Mouse (Mus musculus) kidney, postnatal 0 days (tissue): Measurements from ENCODE around the gene Ms4a7. TPM values are rescaled to one million over a fixed set of nuclear protein-coding genes. Genes with fewer than 3 reads are reported as not detected.
"Not testable (repeated sequence)": the region's sequence is repeated elsewhere in the genome, so short reads cannot be mapped to it uniquely, and the experiment has no call there.

ENCODE experiments used
- ATAC-seq: fragments of 200-750 bp; cut with Nextera tagmentation; replicated peaks from 2 replicates; pipeline ENCODE4 v1.8.0; 2017; ENCODE audit warnings: low read depth, moderate number of reproducible peaks, moderate TSS enrichment, moderate library complexity; ENCODE audit not compliant: low FRiP score
- DNase-seq: peaks from one replicate; pipeline ENCODE4 v3.0.0-alpha.2; 2016; ENCODE audit warnings: low spot score
- H3K27ac ChIP-seq: fragments of 300-500 bp; sonication (generic); 2 replicates; pipeline ENCODE4 v1.5.1; 2014; ENCODE audit warnings: mild to moderate bottlenecking
- H3K27me3 ChIP-seq: fragments of 300-500 bp; sonication (generic); 2 replicates; pipeline ENCODE4 v1.6.1; 2014; ENCODE audit warnings: low read length, mixed read lengths; ENCODE audit not compliant: insufficient read depth
- H3K36me3 ChIP-seq: fragments of 300-500 bp; sonication (generic); 2 replicates; pipeline ENCODE4 v1.6.1; 2014; ENCODE audit warnings: low read length, mixed read lengths; ENCODE audit not compliant: insufficient read depth
- H3K4me1 ChIP-seq: fragments of 300-500 bp; sonication (generic); replicated peaks from 2 replicates; pipeline ENCODE4 v1.6.1; 2014; ENCODE audit warnings: antibody characterized with exemption, low read length, mixed read lengths; ENCODE audit not compliant: insufficient read depth
- H3K4me2 ChIP-seq: fragments of 300-500 bp; sonication (generic); 2 replicates; pipeline ENCODE4 v1.6.1; 2014; ENCODE audit warnings: mild to moderate bottlenecking, low read length, moderate library complexity, mixed read lengths
- H3K4me3 ChIP-seq: fragments of 300-500 bp; sonication (generic); replicated peaks from 2 replicates; pipeline ENCODE4 v1.5.1; 2014; ENCODE audit warnings: low read depth, low read length
- H3K9ac ChIP-seq: fragments of 300-500 bp; sonication (generic); 2 replicates; pipeline ENCODE4 v1.6.1; 2014; ENCODE audit warnings: low read depth, low read length
- H3K9me3 ChIP-seq: fragments of 300-500 bp; sonication (generic); replicated peaks from 2 replicates; pipeline ENCODE4 v1.6.1; 2016; ENCODE audit warnings: low read length, inconsistent platforms, mixed read lengths
- CTCF ChIP-seq: IDR thresholded peaks from 2 replicates; pipeline ENCODE4 v1.5.1; 2016; ENCODE audit warnings: antibody characterized with exemption, low read depth, mild to moderate bottlenecking, moderate library complexity
- WGBS: fragments of 180-500 bp; shearing (Covaris S2); extraction: QIAGEN DNeasy Blood & Tissue Kit; methylation state at CpG from one replicate; pipeline ENCODE4 v1.1.7; 2014; 5-methylcytosine and 5-hydroxymethylcytosine counted together
- polyA plus RNA-seq: library from polyadenylated mRNA; unstranded; fragments of >200 nt; fragmentation: Nextera tagmentation; extraction: Ambion mirVana; gene quantifications from 2 replicates; pipeline ENCODE4 v1.2.1, GENCODE M21; 2015

Ms4a7 gene
- polyA plus RNA-seq, 1 experiment from 2014 or later = 11.8 TPM

DNA sequence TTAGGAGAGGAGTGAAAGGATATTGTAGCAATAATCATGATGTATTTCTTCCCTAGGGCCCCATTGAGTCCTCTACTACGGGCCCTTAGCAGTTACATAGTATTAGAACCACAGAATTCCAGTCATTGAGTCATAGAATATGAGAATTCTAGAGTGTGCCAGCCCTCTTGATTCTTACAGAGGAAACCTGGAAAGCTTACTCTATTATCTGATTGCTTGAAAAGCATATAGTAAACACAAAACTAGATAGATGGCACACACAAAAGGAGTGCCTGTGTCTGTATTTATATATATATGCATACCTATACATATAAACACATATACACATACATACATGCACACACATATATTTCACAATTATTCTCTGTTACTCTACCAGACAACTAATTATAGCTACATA, 21.6 kb downstream of the Ms4a7 start, which contains the start of gene Ms4a14:
Gene Ms4a14, minus strand, starts transcription at position 101 of the 400 bp plus-strand sequence.
- no peaks in the 10 kb centered on the region for H3K27me3 ChIP-seq
- ATAC-seq = no peak

DNA sequence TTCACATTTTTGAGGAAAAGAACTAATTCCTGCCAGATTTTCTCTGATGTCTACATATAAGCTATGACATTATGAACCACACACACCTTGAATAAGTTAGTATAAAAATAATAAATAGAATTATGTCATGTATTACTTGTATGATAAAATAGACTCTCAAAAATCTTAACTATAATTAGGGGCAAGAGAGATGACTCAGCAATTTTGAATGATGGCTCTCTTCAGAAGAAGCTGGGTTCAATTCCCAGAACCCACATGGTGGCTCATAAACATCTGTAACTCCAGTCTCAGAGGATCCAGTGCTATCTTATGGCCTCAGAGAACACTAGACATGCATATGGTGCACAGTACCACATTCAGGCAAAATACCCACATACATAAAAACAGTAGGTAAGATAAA, 27.1 kb downstream of the Ms4a7 start:
- Histone ChIP-seq H3K9me3 (no peaks in the 10 kb centered on the region), H3K4me2 (no peak overlapping the region), H3K9ac (no peak overlapping the region), H3K4me1 (no peaks in the 10 kb centered on the region), H3K27me3 (no peaks in the 10 kb centered on the region), H3K36me3 (no peaks in the 10 kb centered on the region), H3K4me3 (no peak overlapping the region), H3K27ac (no peak overlapping the region)
- no peak for TF ChIP-seq CTCF
- ATAC-seq = no peak
- DNase-seq = no peak

More for the DNA sequence above, 21.6 kb downstream of the Ms4a7 start, which contains the start of gene Ms4a14:
- TF ChIP-seq CTCF = no peak
- 64% methylated on average over 1 of the region's 1 CpGs for WGBS
- Histone ChIP-seq H3K36me3 (no peaks in the 10 kb centered on the region), H3K4me2 (no peak within 1 kb of the TSS), H3K9ac (no peak within 1 kb of the TSS), H3K4me1 (no peaks in the 10 kb centered on the region), H3K27ac (no peak within 1 kb of the TSS), H3K4me3 (no peak within 1 kb of the TSS), H3K9me3 (no peaks in the 10 kb centered on the region)
- DNase-seq = no peak

DNA sequence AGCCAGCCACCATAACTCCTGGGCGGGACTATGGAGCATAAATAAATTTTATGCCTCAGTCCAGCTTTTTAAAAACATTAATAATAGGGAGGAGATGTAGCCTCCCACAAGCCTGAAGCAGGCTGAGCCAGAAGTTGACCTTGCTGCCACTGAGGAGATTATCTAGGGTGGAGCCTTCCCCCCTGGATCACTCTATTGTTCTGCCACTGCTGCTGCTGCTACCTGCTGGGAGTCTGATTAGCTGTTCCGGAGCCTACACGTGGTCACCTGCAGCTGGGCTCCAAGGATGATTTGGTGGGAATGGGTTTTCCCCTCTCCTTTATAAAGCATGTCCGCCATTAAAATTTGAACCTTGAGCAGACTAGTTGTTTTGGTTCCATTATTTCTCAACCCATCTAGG, 36.4 kb downstream of the Ms4a7 start:
- H3K4me1 ChIP-seq, H3K9ac ChIP-seq, DNase-seq, ATAC-seq, H3K27me3 ChIP-seq, H3K9me3 ChIP-seq, H3K36me3 ChIP-seq, H3K4me2 ChIP-seq, H3K27ac ChIP-seq, H3K4me3 ChIP-seq: not testable (repeated sequence)
- WGBS = 66% methylated on average over 4 of the region's 4 CpGs

- no peak overlapping the region for H3K4me2 ChIP-seq
- H3K4me1 ChIP-seq = no peaks in the 10 kb centered on the region
- no peaks in the 10 kb centered on the region for H3K36me3 ChIP-seq
- no peak overlapping the region for H3K9ac ChIP-seq
- WGBS = 58% methylated on average over 2 of the region's 2 CpGs
- H3K4me3 ChIP-seq = no peak overlapping the region
- H3K27ac ChIP-seq = no peak overlapping the region
- no peak for TF ChIP-seq CTCF
- no peaks in the 10 kb centered on the region for H3K9me3 ChIP-seq
- H3K27me3 ChIP-seq = no peaks in the 10 kb centered on the region
- no peak for DNase-seq
- ATAC-seq = no peak
Measured at GRCm38 (mm10) chr19:11298939-11299338, 37.0 kb downstream of the Ms4a7 start.

DNA sequence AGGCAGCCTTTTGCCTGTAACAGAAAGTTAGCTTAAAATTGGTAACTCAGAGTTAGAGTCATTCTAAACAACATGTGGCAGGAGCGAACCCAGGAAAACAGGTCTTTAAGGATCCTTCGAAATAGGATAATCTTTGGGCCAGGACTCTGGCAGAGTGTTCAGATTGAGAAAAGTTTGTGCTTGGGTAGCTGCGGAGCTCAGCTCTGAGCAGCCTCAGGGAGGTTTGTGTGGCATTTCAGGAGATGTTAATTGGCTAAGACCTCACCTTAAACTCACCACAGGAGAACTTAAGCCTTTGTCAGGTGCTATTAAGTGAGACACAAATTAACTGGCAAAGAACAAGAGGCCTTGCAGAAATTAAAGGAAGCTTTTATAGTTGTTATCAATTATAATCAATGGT, 42.3 kb downstream of the Ms4a7 start:
- not testable (repeated sequence) for DNase-seq, H3K4me1 ChIP-seq, H3K9me3 ChIP-seq, H3K9ac ChIP-seq, ATAC-seq, H3K27ac ChIP-seq, H3K4me3 ChIP-seq, H3K36me3 ChIP-seq, H3K27me3 ChIP-seq
- WGBS = 21% methylated on average over 3 of the region's 3 CpGs
- peak overlapping the region; percentile 57; the same call in 1 of the 2 replicates for H3K4me2 ChIP-seq

- Histone ChIP-seq H3K4me3 (peak overlapping the region; percentile 20), H3K9ac (peak overlapping the region; percentile 35; the same call in 1 of the 2 replicates), H3K27me3 (no peaks in the 10 kb centered on the region), H3K9me3 (no peaks in the 10 kb centered on the region), H3K4me1 (no peaks in the 10 kb centered on the region), H3K27ac (0 out of 2 replicates have a peak overlapping the region, but pooled peaks have one; percentile 1), H3K36me3 (no peaks in the 10 kb centered on the region), H3K4me2 (peak overlapping the region; percentile 57)
- ATAC-seq (no peak), DNase-seq (peak; percentile 11)
- WGBS = 14% methylated on average over 12 of the region's 12 CpGs
- no peak for TF ChIP-seq CTCF
Measured at GRCm38 (mm10) chr19:11292990-11293389, 43.0 kb downstream of the Ms4a7 start.

- Histone ChIP-seq H3K27ac (no peak within 1 kb of the TSS), H3K4me3 (no peak within 1 kb of the TSS), H3K4me2 (no peak within 1 kb of the TSS), H3K9ac (no peak within 1 kb of the TSS), H3K36me3 (no peaks in the 10 kb centered on the region), H3K27me3 (no peaks in the 10 kb centered on the region), H3K4me1 (no peaks in the 10 kb centered on the region), H3K9me3 (no peaks in the 10 kb centered on the region)
- no peak for TF ChIP-seq CTCF
- ATAC-seq = no peak
- WGBS = 91% methylated on average over 2 of the region's 2 CpGs
- no peak for DNase-seq
Measured at GRCm38 (mm10) chr19:11283773-11284172, 52.2 kb downstream of the Ms4a7 start, which contains the start of gene Ms4a5. TSS of gene Ms4a5 (minus strand) at chr19:11283873.
